Mouse (Mus musculus) heart, embryonic 15.5 days (tissue): ENCODE measurements around the gene Pde4d. TPM values are rescaled to one million over a fixed set of nuclear protein-coding genes. Genes with fewer than 3 reads are reported as not detected.

Experiments used
- ATAC-seq: fragments of 200-750 bp; cut with Nextera tagmentation; replicated peaks from 2 replicates; pipeline ENCODE4 v1.8.0; 2017; ENCODE audit warnings: low read depth, moderate TSS enrichment; ENCODE audit not compliant: insufficient number of reproducible peaks, insufficient read depth, low FRiP score
- H3K27ac ChIP-seq: fragments of 300-500 bp; sonication (generic); 2 replicates; pipeline ENCODE4 v1.5.1; 2015; ENCODE audit warnings: mild to moderate bottlenecking, inconsistent platforms
- H3K27me3 ChIP-seq: fragments of 300-500 bp; sonication (generic); 2 replicates; pipeline ENCODE4 v1.6.1; 2015; ENCODE audit warnings: inconsistent platforms
- H3K36me3 ChIP-seq: fragments of 300-500 bp; sonication (generic); 2 replicates; pipeline ENCODE4 v1.6.1; 2015; ENCODE audit warnings: mild to moderate bottlenecking, inconsistent platforms
- H3K4me1 ChIP-seq: fragments of 300-500 bp; sonication (generic); replicated peaks from 2 replicates; pipeline ENCODE4 v1.6.1; 2015; ENCODE audit warnings: inconsistent platforms
- H3K4me2 ChIP-seq: fragments of 300-500 bp; sonication (generic); 2 replicates; pipeline ENCODE4 v1.6.1; 2015; ENCODE audit warnings: inconsistent platforms, mild to moderate bottlenecking, moderate library complexity
- H3K4me3 ChIP-seq: fragments of 300-500 bp; sonication (generic); 2 replicates; pipeline ENCODE4 v1.5.1; 2015; ENCODE audit warnings: mild to moderate bottlenecking, inconsistent platforms
- H3K9ac ChIP-seq: fragments of 300-500 bp; sonication (generic); 2 replicates; pipeline ENCODE4 v1.6.1; 2015; ENCODE audit warnings: mild to moderate bottlenecking, inconsistent platforms
- H3K9me3 ChIP-seq: fragments of 300-500 bp; sonication (generic); replicated peaks from 2 replicates; pipeline ENCODE4 v1.6.1; 2016; ENCODE audit warnings: inconsistent platforms
- WGBS: fragments of 180-500 bp; shearing (Covaris S2); methylation state at CpG from one replicate; pipeline ENCODE4 v1.1.7; 2015; ENCODE audit warnings: mixed read lengths; 5-methylcytosine and 5-hydroxymethylcytosine counted together
- polyA plus RNA-seq: library from polyadenylated mRNA; unstranded; fragments of >200 nt; fragmentation: Nextera tagmentation; extraction: Ambion mirVana; gene quantifications from 2 replicates; pipeline ENCODE4 v1.2.1, GENCODE M21; 2015

The Pde4d gene
- polyA plus RNA-seq, 1 experiment from 2014 or later, result 25.7 TPM

DNA sequence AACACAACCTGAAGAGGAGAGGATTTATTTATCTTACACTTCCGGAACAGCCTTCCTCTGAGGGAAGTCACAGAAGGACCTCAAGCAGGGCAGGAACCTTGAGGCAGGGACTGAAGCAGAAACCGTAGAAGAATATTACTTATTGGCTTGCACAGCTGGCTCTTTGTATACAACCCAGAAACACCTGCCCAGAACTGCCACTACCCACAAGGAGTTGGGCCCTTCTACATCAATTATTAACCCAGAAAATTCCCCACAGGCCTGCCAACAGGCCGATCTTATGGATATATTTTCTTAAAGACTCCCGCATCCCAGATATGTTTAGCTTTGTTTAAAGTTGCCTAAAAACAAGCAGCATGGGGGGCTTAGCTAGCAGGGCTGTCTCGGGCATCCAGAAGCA is 192.5 kb downstream of the Pde4d start:
- WGBS, result 73% methylated on average over 5 of the region's 5 CpGs
- Histone ChIP-seq H3K9ac (no peak overlapping the region), H3K4me3 (no peak overlapping the region), H3K27me3 (no peaks in the 10 kb centered on the region), H3K4me2 (no peak overlapping the region), H3K36me3 (no peaks in the 10 kb centered on the region), H3K9me3 (no peaks in the 10 kb centered on the region), H3K27ac (no peak overlapping the region), H3K4me1 (0 out of 2 replicates have a peak, but pooled peaks cover 4% of the 10 kb centered on the region)
- no peak for ATAC-seq

- H3K9me3 ChIP-seq, result no peaks in the 10 kb centered on the region
- no peak overlapping the region for H3K9ac ChIP-seq
- ATAC-seq, result 0 out of 2 replicates have a peak, but pooled peaks have one; percentile 14
- no peak overlapping the region for H3K27ac ChIP-seq
- 0 out of 2 replicates have a peak, but pooled peaks cover 7% of the 10 kb centered on the region for H3K4me1 ChIP-seq
- 63% methylated on average over 6 of the region's 6 CpGs for WGBS
- no peak overlapping the region; the same call in 1 of the 2 replicates for H3K4me2 ChIP-seq
- H3K4me3 ChIP-seq, result no peak overlapping the region
- H3K27me3 ChIP-seq, result no peaks in the 10 kb centered on the region
- H3K36me3 ChIP-seq, result no peaks in the 10 kb centered on the region
These were observed 197.1 kb downstream of the Pde4d start for GRCm38 (mm10) chr13:108646801-108647200.

- peak; percentile 62 for ATAC-seq
- H3K4me3 ChIP-seq, result no peak overlapping the region
- no peak overlapping the region; the same call in 1 of the 2 replicates for H3K4me2 ChIP-seq
- H3K27me3 ChIP-seq, result no peaks in the 10 kb centered on the region
- H3K27ac ChIP-seq, result no peak overlapping the region
- no peaks in the 10 kb centered on the region for H3K36me3 ChIP-seq
- 52% methylated on average over 11 of the region's 11 CpGs for WGBS
- H3K9ac ChIP-seq, result no peak overlapping the region
- H3K4me1 ChIP-seq, result 0 out of 2 replicates have a peak, but pooled peaks cover 7% of the 10 kb centered on the region
- H3K9me3 ChIP-seq, result no peaks in the 10 kb centered on the region
These were observed 197.5 kb downstream of the Pde4d start for GRCm38 (mm10) chr13:108647239-108647638.

DNA sequence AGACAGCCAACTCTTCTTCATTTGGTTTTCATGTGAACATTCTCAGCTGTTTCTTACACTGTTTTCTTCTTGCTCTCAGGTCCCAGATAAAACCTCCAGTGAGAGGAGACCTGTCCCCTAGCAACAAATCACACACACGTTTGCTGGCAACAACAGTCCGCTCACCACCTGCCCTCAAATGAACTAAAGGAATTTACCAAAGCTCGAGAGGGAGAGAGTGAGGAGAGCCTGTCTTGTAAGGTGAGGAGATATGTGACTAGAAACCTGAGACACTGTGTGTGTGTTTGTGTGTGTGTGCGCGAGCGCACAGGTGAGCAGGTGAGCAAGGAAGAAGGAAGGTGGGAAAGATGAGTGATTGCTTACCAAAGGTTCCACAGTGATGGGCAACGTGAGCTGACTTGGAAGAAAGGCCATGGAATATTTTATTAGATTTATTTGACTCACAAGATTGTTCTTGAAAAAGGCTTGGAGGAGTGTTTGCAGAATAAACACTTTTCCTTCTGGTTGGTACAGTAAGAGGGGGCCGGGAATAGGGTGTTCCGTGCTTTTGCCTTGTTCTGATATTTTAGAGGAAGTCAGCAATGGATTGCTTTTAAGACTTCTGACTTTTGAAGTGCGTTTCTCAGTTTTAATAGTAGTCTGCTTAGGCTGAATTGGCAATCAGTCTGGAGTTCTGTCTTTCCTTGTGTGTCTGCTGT is 204.4 kb downstream of the Pde4d start:
- Histone ChIP-seq H3K27ac (no peak overlapping the region), H3K36me3 (no peaks in the 10 kb centered on the region), H3K4me2 (no peak overlapping the region), H3K27me3 (no peaks in the 10 kb centered on the region), H3K9ac (no peak overlapping the region), H3K9me3 (no peaks in the 10 kb centered on the region), H3K4me1 (no peaks in the 10 kb centered on the region), H3K4me3 (no peak overlapping the region)
- 67% methylated on average over 10 of the region's 10 CpGs for WGBS
- no peak for ATAC-seq

- H3K27ac ChIP-seq, result no peak overlapping the region
- no peak overlapping the region for H3K9ac ChIP-seq
- no peaks in the 10 kb centered on the region for H3K36me3 ChIP-seq
- H3K9me3 ChIP-seq, result no peaks in the 10 kb centered on the region
- no peak for ATAC-seq
- no peaks in the 10 kb centered on the region for H3K27me3 ChIP-seq
- no peaks in the 10 kb centered on the region for H3K4me1 ChIP-seq
- no peak overlapping the region for H3K4me2 ChIP-seq
- H3K4me3 ChIP-seq, result no peak overlapping the region
These were observed 216.8 kb downstream of the Pde4d start for GRCm38 (mm10) chr13:108666579-108666978.

DNA sequence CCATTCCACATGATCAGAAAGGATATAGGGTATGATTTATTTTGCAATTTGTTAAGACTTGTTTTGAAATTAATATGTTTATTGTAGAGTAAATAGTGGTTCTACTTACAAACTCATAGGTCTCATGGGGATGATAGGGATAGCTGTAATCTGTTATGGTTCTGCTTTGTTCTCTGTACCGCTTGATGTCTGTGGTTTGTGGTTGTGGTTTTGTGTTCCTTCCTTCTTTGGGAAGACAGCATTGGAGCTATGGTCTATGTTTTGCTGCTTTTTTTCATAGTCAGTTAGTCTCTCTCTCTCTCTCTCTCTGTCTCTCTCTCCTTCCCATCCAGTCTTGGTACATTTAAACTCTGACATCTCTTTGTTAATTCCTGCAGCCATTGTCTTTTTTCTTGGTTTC is 217.3 kb downstream of the Pde4d start:
- H3K4me3 ChIP-seq, result no peak overlapping the region
- ATAC-seq, result no peak
- WGBS, result 80% methylated on average over 1 of the region's 1 CpGs
- no peaks in the 10 kb centered on the region for H3K36me3 ChIP-seq
- no peak overlapping the region for H3K4me2 ChIP-seq
- no peaks in the 10 kb centered on the region for H3K9me3 ChIP-seq
- no peaks in the 10 kb centered on the region for H3K4me1 ChIP-seq
- no peaks in the 10 kb centered on the region for H3K27me3 ChIP-seq
- no peak overlapping the region for H3K9ac ChIP-seq
- no peak overlapping the region for H3K27ac ChIP-seq

DNA sequence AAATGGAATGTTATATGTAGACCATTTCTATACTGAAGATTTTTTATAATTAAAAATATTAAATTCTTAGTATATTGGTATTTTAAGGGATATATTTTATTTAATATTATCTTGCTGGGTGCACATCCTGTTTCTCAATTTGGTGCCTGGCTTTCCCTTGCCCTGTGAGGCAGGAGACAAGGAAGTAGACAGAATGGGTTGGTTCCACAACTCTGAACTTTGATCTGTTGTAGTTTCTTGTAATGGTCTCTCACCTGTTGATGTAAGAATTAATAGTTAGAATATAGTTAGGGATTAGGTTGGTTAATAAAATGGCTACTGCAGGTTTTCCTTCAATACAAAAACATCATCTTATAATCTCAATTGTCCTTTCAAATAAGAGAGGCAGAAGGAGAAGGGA is 227.3 kb downstream of the Pde4d start:
- Histone ChIP-seq H3K9me3 (no peaks in the 10 kb centered on the region), H3K27ac (no peak overlapping the region), H3K4me3 (no peak overlapping the region), H3K4me2 (no peak overlapping the region), H3K9ac (no peak overlapping the region), H3K36me3 (no peaks in the 10 kb centered on the region), H3K4me1 (no peaks in the 10 kb centered on the region), H3K27me3 (no peaks in the 10 kb centered on the region)
- no peak for ATAC-seq

DNA sequence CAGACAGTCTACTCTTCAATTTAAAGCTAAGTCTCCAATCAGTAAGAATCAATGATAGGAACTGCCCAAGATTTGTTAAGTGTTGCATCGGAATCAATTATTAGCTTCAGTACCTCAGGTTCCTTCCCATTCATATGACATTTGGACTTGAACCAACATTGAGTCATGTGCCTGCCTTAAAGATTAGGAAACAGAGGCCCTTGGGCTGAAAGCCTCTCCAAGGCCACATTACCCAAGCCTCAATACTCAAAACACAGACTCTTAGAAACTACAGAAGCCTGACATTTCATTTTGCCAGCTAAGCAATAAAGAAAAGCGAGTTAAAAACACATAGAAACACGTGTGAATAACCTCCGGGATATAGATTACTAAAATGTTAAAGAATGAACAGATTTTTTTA is 233.3 kb downstream of the Pde4d start:
- ATAC-seq, result no peak

DNA sequence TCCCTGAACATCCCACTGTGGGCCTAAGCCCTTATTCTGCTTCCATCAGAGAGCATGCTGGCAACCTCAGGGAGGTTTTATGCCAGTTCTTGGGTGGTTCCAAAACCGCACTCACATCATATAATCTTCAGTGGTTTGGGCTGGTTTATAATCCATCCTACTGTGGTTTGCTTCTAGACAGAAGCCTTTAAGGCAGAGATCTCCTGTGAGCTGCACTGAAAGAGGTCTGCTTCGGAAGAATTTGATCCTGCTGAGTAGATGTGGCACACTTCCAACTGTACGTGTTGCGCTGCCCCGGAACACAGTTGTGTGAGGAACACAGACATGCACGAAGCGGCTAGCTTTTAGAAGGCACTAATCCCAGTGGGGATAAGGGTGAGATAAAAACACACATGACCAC is 236.1 kb downstream of the Pde4d start:
- Histone ChIP-seq H3K27me3 (no peaks in the 10 kb centered on the region), H3K4me1 (peaks cover 10% of the 10 kb centered on the region), H3K9me3 (no peaks in the 10 kb centered on the region), H3K9ac (no peak overlapping the region), H3K27ac (peak overlapping the region; percentile 61), H3K36me3 (no peaks in the 10 kb centered on the region), H3K4me3 (no peak overlapping the region), H3K4me2 (no peak overlapping the region)
- ATAC-seq, result peak; percentile 70; the same call in 1 of the 2 replicates
- WGBS, result 49% methylated on average over 7 of the region's 7 CpGs

More for the DNA sequence above, 233.3 kb downstream of the Pde4d start:
- Histone ChIP-seq H3K27ac (no peak overlapping the region), H3K9me3 (no peaks in the 10 kb centered on the region), H3K4me2 (no peak overlapping the region), H3K36me3 (no peaks in the 10 kb centered on the region), H3K4me3 (no peak overlapping the region), H3K9ac (no peak overlapping the region), H3K27me3 (no peaks in the 10 kb centered on the region), H3K4me1 (peaks cover 10% of the 10 kb centered on the region)
- WGBS, result 86% methylated on average over 4 of the region's 4 CpGs

- no peaks in the 10 kb centered on the region for H3K36me3 ChIP-seq
- ATAC-seq, result peak; percentile 43; the same call in 1 of the 2 replicates
- H3K4me1 ChIP-seq, result peaks cover 10% of the 10 kb centered on the region
- no peak overlapping the region for H3K4me3 ChIP-seq
- no peak overlapping the region for H3K4me2 ChIP-seq
- H3K9ac ChIP-seq, result no peak overlapping the region
- no peaks in the 10 kb centered on the region for H3K9me3 ChIP-seq
- peak overlapping the region; percentile 61 for H3K27ac ChIP-seq
- WGBS, result 45% methylated on average over 2 of the region's 2 CpGs
- H3K27me3 ChIP-seq, result no peaks in the 10 kb centered on the region
These were observed 236.5 kb downstream of the Pde4d start for GRCm38 (mm10) chr13:108686262-108686661.

- Histone ChIP-seq H3K4me2 (no peak overlapping the region), H3K4me1 (peaks cover 10% of the 10 kb centered on the region), H3K4me3 (no peak overlapping the region), H3K27me3 (no peaks in the 10 kb centered on the region), H3K9ac (no peak overlapping the region), H3K9me3 (no peaks in the 10 kb centered on the region), H3K27ac (peak overlapping the region; percentile 61), H3K36me3 (no peaks in the 10 kb centered on the region)
- WGBS, result 68% methylated on average over 4 of the region's 4 CpGs
- no peak for ATAC-seq
These were observed 237.1 kb downstream of the Pde4d start for GRCm38 (mm10) chr13:108686807-108687206.

GRCm38 (mm10) chr13:108692883-108693550 is 243.3 kb downstream of the Pde4d start:
- 78% methylated on average over 12 of the region's 12 CpGs for WGBS

More at GRCm38 (mm10) chr13:108692883-108693550, 243.3 kb downstream of the Pde4d start:
- H3K4me1 ChIP-seq, result no peaks in the 10 kb centered on the region
- H3K9me3 ChIP-seq, result no peaks in the 10 kb centered on the region
- no peak overlapping the region for H3K9ac ChIP-seq
- no peak overlapping the region for H3K4me3 ChIP-seq
- H3K27me3 ChIP-seq, result no peaks in the 10 kb centered on the region
- H3K27ac ChIP-seq, result no peak overlapping the region
- no peak for ATAC-seq
- no peaks in the 10 kb centered on the region for H3K36me3 ChIP-seq
- H3K4me2 ChIP-seq, result no peak overlapping the region
